20 mouse cellular contexts compared by ENCODE assay signal in genomic region chr8:76392004-76392403, GRCm38 (mm10).
A peak's percentile ranks its signal among the peaks of the same experiment; 100 is the strongest.
DNase-seq lines count a peak whose midpoint lies in the region; ATAC-seq lines count a peak whose summit lies in the region.
"Had no signal": no experiment of that assay in that cellular context is flagged by ENCODE, and none has a peak within 500 bp of the region (broad histone marks: within the 10 kb centered on the region; RNA-seq: fewer than 3 reads in every experiment).

No protein-coding gene starts in this region.

- 74% methylated on average over 2 of the region's 2 CpGs for WGBS in forebrain, embryonic 15.5 days
- WGBS in forebrain, embryonic 10.5 days: 96% methylated on average over 2 of the region's 2 CpGs

- peak; percentile 80 for ATAC-seq in forebrain, embryonic 15.5 days (replicated peaks)
- ATAC-seq: CD4-positive, CD25-positive, alpha-beta regulatory T cell, adult 4 months; intestine, embryonic 16.5 days had no signal

- H3K4me2 ChIP-seq in forebrain, embryonic 15.5 days (replicated peaks): no peak overlapping the region
- H3K4me2 ChIP-seq: heart, embryonic 13.5 days; hindbrain, embryonic 12.5 days had no signal

- no peaks in the 10 kb centered on the region for H3K36me3 ChIP-seq in forebrain, embryonic 15.5 days
- no peaks in the 10 kb centered on the region for H3K36me3 ChIP-seq in forebrain, embryonic 10.5 days (replicated peaks)
- H3K36me3 ChIP-seq: embryonic facial prominence, embryonic 10.5 days; G1E; heart, embryonic 13.5 days; hindbrain, embryonic 12.5 days had no signal

- intact Hi-C loops in left cerebral cortex, postnatal 4 days (cut with DNase I): no loop called here

- no peak overlapping the region for H3K4me3 ChIP-seq in forebrain, embryonic 15.5 days
- H3K4me3 ChIP-seq in forebrain, embryonic 10.5 days: no peak overlapping the region
- H3K4me3 ChIP-seq: embryonic facial prominence, embryonic 10.5 days; heart, adult 2 months; heart, embryonic 13.5 days; hindbrain, embryonic 12.5 days had no signal

- no peaks in the 10 kb centered on the region for H3K9me3 ChIP-seq in forebrain, embryonic 15.5 days
- no peaks in the 10 kb centered on the region for H3K9me3 ChIP-seq in forebrain, embryonic 10.5 days
- H3K9me3 ChIP-seq: embryonic facial prominence, embryonic 10.5 days; G1E; heart, embryonic 13.5 days; hindbrain, embryonic 12.5 days had no signal

- no peak overlapping the region for H3K9ac ChIP-seq in forebrain, embryonic 15.5 days (replicated peaks)
- H3K9ac ChIP-seq: heart, embryonic 13.5 days; hindbrain, embryonic 12.5 days had no signal

- DNase-seq in cerebellum, postnatal 10 days: peak; percentile 59 to 60
- no peak for DNase-seq in cerebellum, adult 11 months
- no peak for DNase-seq in forebrain, embryonic 10.5 days (ENCODE audit: extremely low spot score, low spot score)
- DNase-seq in left cerebral cortex, postnatal 4 days: peak; percentile 13
- DNase-seq in left cerebral cortex, adult 18-20 months (ENCODE audit: low spot score in 2 of 2): no peak
- no peak for DNase-seq in layer of hippocampus, postnatal 25 days (ENCODE audit: extremely low spot score in 1 of 2, low spot score in 1 of 2)
- DNase-seq: adrenal gland, postnatal 10 days; B cell, adult 2 months; cerebellum, adult 8-10 months; gastrocnemius, postnatal 14 days; heart, adult 2 months; heart, postnatal 36 days; kidney, adult 2 months had no signal

- no peak overlapping the region for H3K27ac ChIP-seq in forebrain, embryonic 15.5 days (replicated peaks)
- H3K27ac ChIP-seq in forebrain, embryonic 10.5 days: no peak overlapping the region
- H3K27ac ChIP-seq: embryonic facial prominence, embryonic 10.5 days; heart, adult 2 months; heart, embryonic 13.5 days; hindbrain, embryonic 12.5 days had no signal

- no peaks in the 10 kb centered on the region for H3K27me3 ChIP-seq in forebrain, embryonic 15.5 days
- H3K27me3 ChIP-seq in forebrain, embryonic 10.5 days (ENCODE audit: poor library complexity, severe bottlenecking): no peaks in the 10 kb centered on the region
- H3K27me3 ChIP-seq: heart, embryonic 13.5 days; hindbrain, embryonic 12.5 days had no signal

- H3K4me1 ChIP-seq in forebrain, embryonic 15.5 days: no peaks in the 10 kb centered on the region
- H3K4me1 ChIP-seq in forebrain, embryonic 10.5 days: no peaks in the 10 kb centered on the region
- H3K4me1 ChIP-seq: embryonic facial prominence, embryonic 10.5 days; heart, embryonic 13.5 days; hindbrain, embryonic 12.5 days had no signal

Comparison
In these comparisons a context has a peak if more than half of its experiments do, and no peak if none do; other contexts are left out.
1. DNase-seq: peak in cerebellum, postnatal 10 days (2 of 2) and left cerebral cortex, postnatal 4 days (single experiment); none in cerebellum, adult 11 months (single experiment), forebrain, embryonic 10.5 days (single experiment), left cerebral cortex, adult 18-20 months (0 of 2) and layer of hippocampus, postnatal 25 days (0 of 2).